Mouse (Mus musculus) central nervous system, embryonic 11.5 days (tissue): Measurements from ENCODE around the gene Olfr1202. TPM values are rescaled to one million over a fixed set of nuclear protein-coding genes. Genes with fewer than 3 reads are reported as not detected.

Experiments used
- polyA plus RNA-seq: library from polyadenylated mRNA; depleted of rRNA; stranded (reverse); fragments of >200 nt; gene quantifications from 2 replicates; pipeline ENCODE4 v1.2.3, GENCODE M21; 2012; rRNA removed

Gene Olfr1202
- not detected in 2 replicates for polyA plus RNA-seq

GRCm38 (mm10) chr2:88814196-88814595, at the start of gene Olfr1202:
Gene Olfr1202 (plus strand): TSS chr2:88814496.

GRCm38 (mm10) chr2:88770388-88770787, 43.9 kb upstream of the Olfr1202 start, which contains the start of gene Olfr1200:
Gene Olfr1200 (minus strand): TSS chr2:88770488.

DNA sequence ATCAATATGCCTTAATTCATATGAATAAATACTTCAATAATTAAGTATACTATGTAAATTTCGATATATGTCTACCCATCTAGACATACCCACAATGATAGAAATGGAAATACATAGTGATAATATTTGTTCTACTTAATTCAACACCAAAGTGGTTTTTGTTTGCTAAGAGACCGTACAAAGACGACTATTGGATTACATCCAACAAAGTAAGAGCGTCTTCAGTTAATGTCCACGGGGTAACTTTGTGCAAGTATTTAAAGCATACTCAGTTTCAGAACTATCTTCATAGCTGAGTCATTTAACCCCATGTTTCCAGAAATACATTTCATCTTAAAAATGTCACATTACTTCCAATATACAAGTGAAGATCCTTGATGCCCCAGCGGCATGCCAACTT, 21.6 kb upstream of the Olfr1202 start, which contains the start of gene Olfr1201:
TSS of gene Olfr1201 (plus strand) at position 301 of the 400 bp plus-strand sequence.

DNA sequence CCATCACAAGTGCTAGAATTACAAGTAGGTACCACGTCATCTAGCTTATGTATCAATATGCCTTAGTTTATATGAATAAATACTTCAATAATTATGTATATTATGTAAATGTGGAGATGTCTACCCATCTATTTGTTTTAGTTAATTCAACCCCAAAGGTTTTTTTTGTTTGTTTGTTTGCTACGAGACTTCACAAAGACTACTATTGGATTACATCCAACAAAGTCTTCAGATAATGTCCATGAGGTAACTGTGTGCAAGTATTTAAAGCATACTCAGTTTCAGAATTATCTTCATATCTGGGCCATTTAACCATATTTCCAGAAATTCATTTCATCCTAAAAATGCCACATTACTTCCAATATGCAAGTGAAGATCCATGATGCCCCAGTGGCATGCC, 15.1 kb downstream of the Olfr1202 start, which contains the start of gene Olfr1205:
TSS of gene Olfr1205 (plus strand) at position 301 of the 400 bp plus-strand sequence.

GRCm38 (mm10) chr2:88848992-88849391, 34.7 kb downstream of the Olfr1202 start, which contains the start of gene Olfr1204:
Gene Olfr1204 (plus strand): TSS chr2:88849292.

GRCm38 (mm10) chr2:88862931-88863330, 48.6 kb downstream of the Olfr1202 start, which contains the start of gene Olfr1206:
Gene Olfr1206 (plus strand): TSS chr2:88863231.

Other genes with a start within 250 kb of the Olfr1202 start
- not detected in 2 replicates for gene Olfr1189, start 228.0 kb upstream of the Olfr1202 start, polyA plus RNA-seq
- gene Olfr1191-ps1, start 174.0 kb upstream of the Olfr1202 start, polyA plus RNA-seq = not detected in 2 replicates
- not detected in 2 replicates for gene Olfr1192-ps1, start 166.0 kb upstream of the Olfr1202 start, polyA plus RNA-seq
- gene Olfr1193, start 138.9 kb upstream of the Olfr1202 start, polyA plus RNA-seq = not detected in 2 replicates
- not detected in 2 replicates for gene Olfr1195, start 125.3 kb upstream of the Olfr1202 start, polyA plus RNA-seq
- not detected in 2 replicates for gene Olfr1196, start 109.9 kb upstream of the Olfr1202 start, polyA plus RNA-seq
- not detected in 2 replicates for gene Olfr1197, start 82.1 kb upstream of the Olfr1202 start, polyA plus RNA-seq
- gene Olfr1198, start 63.1 kb upstream of the Olfr1202 start, polyA plus RNA-seq = not detected in 2 replicates
- gene Olfr1199, start 54.0 kb upstream of the Olfr1202 start, polyA plus RNA-seq = not detected in 2 replicates
- gene Olfr1200, start 44.0 kb upstream of the Olfr1202 start, polyA plus RNA-seq = not detected in 2 replicates
- not detected in 2 replicates for gene Olfr1201, start 21.5 kb upstream of the Olfr1202 start, polyA plus RNA-seq
- gene Olfr1205, start 15.2 kb downstream of the Olfr1202 start, polyA plus RNA-seq = not detected in 2 replicates
- not detected in 2 replicates for gene Olfr1204, start 34.8 kb downstream of the Olfr1202 start, polyA plus RNA-seq
- gene Olfr1206, start 48.7 kb downstream of the Olfr1202 start, polyA plus RNA-seq = not detected in 2 replicates
- gene Olfr1208, start 87.8 kb downstream of the Olfr1202 start, polyA plus RNA-seq = not detected in 2 replicates
- not detected in 2 replicates for gene Olfr1209, start 100.7 kb downstream of the Olfr1202 start, polyA plus RNA-seq
- gene Olfr1211, start 123.6 kb downstream of the Olfr1202 start, polyA plus RNA-seq = not detected in 2 replicates
- gene Olfr1212, start 139.5 kb downstream of the Olfr1202 start, polyA plus RNA-seq = not detected in 2 replicates
- gene Gm13762, start 165.8 kb downstream of the Olfr1202 start, polyA plus RNA-seq = not detected in 2 replicates
- not detected in 2 replicates for gene Olfr1214, start 178.2 kb downstream of the Olfr1202 start, polyA plus RNA-seq
- gene Olfr1215, start 192.5 kb downstream of the Olfr1202 start, polyA plus RNA-seq = not detected in 2 replicates
- not detected in 2 replicates for gene Olfr1216, start 203.8 kb downstream of the Olfr1202 start, polyA plus RNA-seq
- not detected in 2 replicates for gene Olfr1217, start 217.6 kb downstream of the Olfr1202 start, polyA plus RNA-seq
- not detected in 2 replicates for gene Olfr1218, start 246.7 kb downstream of the Olfr1202 start, polyA plus RNA-seq